In the genomic region with DNA sequence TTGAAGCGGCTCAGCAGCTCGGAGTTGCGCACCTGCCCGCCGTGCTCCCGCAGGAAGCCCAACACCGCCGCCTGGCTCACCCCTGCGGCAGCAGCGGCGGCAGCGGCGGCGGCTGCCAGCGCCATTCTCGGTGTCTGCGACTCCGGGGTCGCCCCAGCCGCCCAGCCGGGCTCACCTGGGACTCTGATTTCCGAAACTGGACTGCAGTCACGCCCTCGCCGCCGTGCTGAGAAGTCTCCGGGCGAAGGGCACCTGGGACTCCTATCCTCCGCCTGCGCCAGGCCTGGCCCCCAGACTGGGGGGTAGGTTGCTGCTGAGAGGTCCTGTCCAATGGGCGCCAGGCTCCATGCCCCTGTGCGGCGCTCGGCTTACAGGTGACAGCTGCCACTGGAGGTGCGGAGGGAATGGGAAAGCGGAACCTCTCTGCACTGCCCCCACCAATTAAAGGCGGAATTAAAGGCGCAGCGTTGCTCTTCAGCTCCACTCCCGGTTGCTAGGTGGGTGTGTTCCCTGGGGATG, we compare ENCODE assay signal across 8 mouse cellular contexts. TPM values are rescaled to one million over a fixed set of nuclear protein-coding genes. Genes with fewer than 3 reads are reported as not detected.
DNase-seq lines count a peak whose midpoint lies in the region; TF ChIP-seq lines count a peak whose summit lies in the region.

A gene (plus strand): TSS at position 384 of the 519 bp plus-strand sequence.
A gene (minus strand): TSS at position 492 of the 519 bp plus-strand sequence.

- H3K36me3 ChIP-seq in ES-Bruce4 (ENCODE audit: control insufficient read depth, insufficient read depth, low read length, poor library complexity, severe bottlenecking), result no peaks in the 10 kb centered on the region

- TF ChIP-seq CTCF in ES-Bruce4 (IDR thresholded peaks at IDR 0.05; ENCODE audit: low read depth, low read length), result no peak
- TF ChIP-seq CTCF in embryonic fibroblast, embryonic 13.5 days (IDR thresholded peaks at IDR 0.05; ENCODE audit: borderline replicate concordance, insufficient read depth, low read length), result no peak

- H3K9ac ChIP-seq in ES-Bruce4 (ENCODE audit: low read depth, poor library complexity, severe bottlenecking), result peak within 1 kb of the TSS; percentile 1

- H3K4me1 ChIP-seq in ES-Bruce4 (ENCODE audit: control insufficient read depth, insufficient read depth, low read length), result no peaks in the 10 kb centered on the region
- no peaks in the 10 kb centered on the region for H3K4me1 ChIP-seq in embryonic fibroblast, embryonic 13.5 days (ENCODE audit: control insufficient read depth, insufficient read depth, low read length)

- peak within 1 kb of the TSS; percentile 60 for H3K4me3 ChIP-seq in ES-Bruce4 (ENCODE audit: low read depth, low read length)
- H3K4me3 ChIP-seq in embryonic fibroblast, embryonic 13.5 days (ENCODE audit: insufficient read depth, low read length), result peak within 1 kb of the TSS; percentile 4; the same call in 1 of the 2 replicates

- TF ChIP-seq POLR2A in ES-Bruce4 (IDR thresholded peaks at IDR 0.05; ENCODE audit: insufficient read depth, low read length), result no peak
- TF ChIP-seq POLR2A in embryonic fibroblast, embryonic 13.5 days (IDR thresholded peaks at IDR 0.05; ENCODE audit: low read depth, low read length), result no peak

- peak; percentile 82 for DNase-seq in R1 (ENCODE audit: low read depth, low spot score)
- peak; percentile 18 for DNase-seq in induced T-regulatory cell, adult 2 months (ENCODE audit: low read depth)
- DNase-seq in left cerebral cortex, adult 8-10 months (ENCODE audit: low spot score in 2 of 2), result peak; percentile 69 to 77
- DNase-seq in lung, postnatal 36 days, result peak; percentile 53
- DNase-seq in spleen, postnatal 14 days (ENCODE audit: low spot score in 2 of 2), result peak; percentile 44 to 47
- no peak for DNase-seq in gastrocnemius, adult 8-10 months (ENCODE audit: low spot score in 2 of 2)

- H3K27me3 ChIP-seq in ES-Bruce4 (ENCODE audit: control insufficient read depth, insufficient read depth, low read length, poor library complexity, severe bottlenecking), result peaks cover 5% of the 10 kb centered on the region; the same call in 1 of the 2 replicates

- H3K9me3 ChIP-seq in ES-Bruce4 (replicated peaks; ENCODE audit: control insufficient read depth, insufficient read depth, low read length, poor library complexity, severe bottlenecking), result no peaks in the 10 kb centered on the region

- TF ChIP-seq EP300 in ES-Bruce4 (IDR thresholded peaks at IDR 0.05; ENCODE audit: insufficient read depth, low read depth, low read length), result no peak

- no peak within 1 kb of the TSS for H3K27ac ChIP-seq in ES-Bruce4 (ENCODE audit: insufficient read depth, low read length)
- no peak within 1 kb of the TSS for H3K27ac ChIP-seq in embryonic fibroblast, embryonic 13.5 days (ENCODE audit: insufficient read depth, low read length)

RNA-seq across cellular contexts. Expression of the first gene that starts in this region (rescaled TPM):
- polyA plus RNA-seq in ES-Bruce4 (2011; ENCODE audit: insufficient read depth, insufficient read length, low read depth, missing spikeins), result not detected in 2 replicates
- not detected in 2 replicates for polyA plus RNA-seq in embryonic fibroblast, embryonic 13.5 days (2011; ENCODE audit: insufficient read length, low read depth, missing spikeins)
- total RNA-seq in left cerebral cortex, adult 8-10 months (2022), result 1 to 10 TPM; 1.8 to 3.3 (median 2.1) TPM
- not detected for total RNA-seq in gastrocnemius, adult 8-10 months (2022)

RNA-seq across cellular contexts. Expression of the second gene that starts in this region (rescaled TPM):
- not detected in 2 replicates for polyA plus RNA-seq in ES-Bruce4 (2011; ENCODE audit: insufficient read depth, insufficient read length, low read depth, missing spikeins)
- not detected in 2 replicates for polyA plus RNA-seq in embryonic fibroblast, embryonic 13.5 days (2011; ENCODE audit: insufficient read length, low read depth, missing spikeins)
- 10 to 100 TPM; 62.2 to 73.5 (median 64.2) TPM for total RNA-seq in left cerebral cortex, adult 8-10 months (2022)
- under 1 TPM in 1 of 4 experiments, not detected in 3; 0.13 TPM for total RNA-seq in gastrocnemius, adult 8-10 months (2022)

Comparison
In these comparisons a context has a peak if more than half of its experiments do, and no peak if none do; other contexts are left out.
1. RNA of the second gene that starts in this region (total RNA-seq): 62.2 to 73.5 TPM in left cerebral cortex, adult 8-10 months; 0.13 TPM in gastrocnemius, adult 8-10 months; every median in the first group is over 10 times any median in the second.
2. DNase-seq: peak in R1 (single experiment), induced T-regulatory cell, adult 2 months (single experiment), left cerebral cortex, adult 8-10 months (2 of 2), lung, postnatal 36 days (single experiment) and spleen, postnatal 14 days (2 of 2); none in gastrocnemius, adult 8-10 months (0 of 2).